16 mouse cellular contexts compared by ENCODE assay signal in the genomic region with DNA sequence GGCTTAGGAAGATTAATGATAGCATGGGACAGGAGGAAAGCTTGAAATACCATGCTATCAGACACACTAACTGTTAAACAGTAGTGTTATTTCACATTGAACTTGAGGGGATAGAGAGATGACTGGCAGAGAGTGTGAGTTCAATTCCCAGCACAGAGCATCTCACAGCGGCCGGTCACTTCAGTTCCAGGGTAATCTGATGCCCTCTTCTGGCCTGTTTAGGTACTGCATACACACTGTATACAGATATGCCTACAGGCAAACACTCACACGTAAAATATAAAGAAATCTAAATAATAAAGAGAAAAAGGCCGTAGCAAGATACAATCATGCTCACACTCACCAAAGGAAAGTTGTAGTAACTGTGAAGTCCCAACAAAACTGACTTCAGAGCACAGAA.
DNase-seq lines count a peak whose midpoint lies in the region; ATAC-seq and TF ChIP-seq lines count a peak whose summit lies in the region.
"Had no signal": no experiment of that assay in that cellular context is flagged by ENCODE, and none has a peak within 500 bp of the region (broad histone marks: within the 10 kb centered on the region; RNA-seq: fewer than 3 reads in every experiment).

No protein-coding gene starts in this region.

- H3K9me3 ChIP-seq in midbrain, postnatal 0 days (ENCODE audit: low read length) = no peaks in the 10 kb centered on the region
- peaks cover 4% of the 10 kb centered on the region; the same call in 1 of the 2 replicates for H3K9me3 ChIP-seq in midbrain, embryonic 13.5 days
- H3K9me3 ChIP-seq: forebrain, embryonic 13.5 days; heart, embryonic 15.5 days; hindbrain, embryonic 15.5 days; liver, embryonic 13.5 days had no signal

- ATAC-seq in midbrain, postnatal 0 days (ENCODE audit: low FRiP score) = no peak
- no peak for ATAC-seq in midbrain, embryonic 13.5 days
- ATAC-seq: forebrain, embryonic 13.5 days had no signal

- H3K9ac ChIP-seq in midbrain, postnatal 0 days (replicated peaks; ENCODE audit: low read length, poor library complexity, severe bottlenecking) = no peak overlapping the region
- H3K9ac ChIP-seq in midbrain, embryonic 13.5 days (replicated peaks) = no peak overlapping the region
- H3K9ac ChIP-seq: forebrain, embryonic 13.5 days; heart, embryonic 15.5 days; hindbrain, embryonic 15.5 days; liver, embryonic 13.5 days had no signal

- H3K4me2 ChIP-seq in midbrain, postnatal 0 days (ENCODE audit: low read depth, low read length, poor library complexity, severe bottlenecking) = no peak overlapping the region
- no peak overlapping the region for H3K4me2 ChIP-seq in midbrain, embryonic 13.5 days (replicated peaks)
- H3K4me2 ChIP-seq: forebrain, embryonic 13.5 days; heart, embryonic 15.5 days; hindbrain, embryonic 15.5 days; liver, embryonic 13.5 days had no signal

- H3K4me3 ChIP-seq in midbrain, postnatal 0 days (ENCODE audit: low read depth, low read length) = no peak overlapping the region
- no peak overlapping the region for H3K4me3 ChIP-seq in midbrain, embryonic 13.5 days (replicated peaks)
- H3K4me3 ChIP-seq: forebrain, embryonic 13.5 days; heart, embryonic 15.5 days; hindbrain, embryonic 15.5 days; liver, embryonic 13.5 days had no signal

- no peaks in the 10 kb centered on the region for H3K36me3 ChIP-seq in midbrain, postnatal 0 days (ENCODE audit: insufficient read depth, low read length)
- no peaks in the 10 kb centered on the region for H3K36me3 ChIP-seq in midbrain, embryonic 13.5 days
- H3K36me3 ChIP-seq: heart, embryonic 15.5 days; hindbrain, embryonic 15.5 days; liver, embryonic 13.5 days had no signal

- no peak overlapping the region for H3K27ac ChIP-seq in midbrain, postnatal 0 days (ENCODE audit: low read depth, low read length)
- H3K27ac ChIP-seq in midbrain, embryonic 13.5 days = no peak overlapping the region
- H3K27ac ChIP-seq: forebrain, embryonic 13.5 days; heart, embryonic 15.5 days; hindbrain, embryonic 15.5 days; liver, embryonic 13.5 days; macrophage had no signal

- no peaks in the 10 kb centered on the region for H3K27me3 ChIP-seq in midbrain, postnatal 0 days (ENCODE audit: insufficient read depth, low read length)
- H3K27me3 ChIP-seq in midbrain, embryonic 13.5 days = no peaks in the 10 kb centered on the region
- H3K27me3 ChIP-seq: forebrain, embryonic 13.5 days; heart, embryonic 15.5 days; hindbrain, embryonic 15.5 days; liver, embryonic 13.5 days had no signal

- TF ChIP-seq CTCF in midbrain, postnatal 0 days (IDR thresholded peaks at IDR 0.05) = peak; percentile 45

- H3K4me1 ChIP-seq in midbrain, postnatal 0 days (ENCODE audit: insufficient read depth, low read length) = no peaks in the 10 kb centered on the region
- no peaks in the 10 kb centered on the region for H3K4me1 ChIP-seq in midbrain, embryonic 13.5 days (replicated peaks)
- H3K4me1 ChIP-seq: heart, embryonic 15.5 days; hindbrain, embryonic 15.5 days; liver, embryonic 13.5 days had no signal

- WGBS in midbrain, postnatal 0 days = 83% methylated on average over 4 of the region's 4 CpGs
- 80% methylated on average over 4 of the region's 4 CpGs for WGBS in midbrain, embryonic 13.5 days

- peak; percentile 26 to 41 for DNase-seq in cerebellum, postnatal 10 days
- DNase-seq in cerebellum, adult 9-10 months = no peak
- peak; percentile 17 for DNase-seq in kidney, adult 9 months
- no peak for DNase-seq in kidney, adult 8-10 months
- DNase-seq in midbrain, postnatal 0 days (ENCODE audit: low spot score) = no peak
- peak; percentile 33 for DNase-seq in testis, postnatal 14 days (ENCODE audit: low spot score)
- DNase-seq in urinary bladder, adult 2 months (ENCODE audit: low spot score) = no peak
- DNase-seq: cerebellum, adult 9-11 months; gastrocnemius, postnatal 10 days; liver, embryonic 13.5 days; thymus, postnatal 25 days had no signal

Comparison
In these comparisons a context has a peak if more than half of its experiments do, and no peak if none do; other contexts are left out.
1. DNase-seq: peak in cerebellum, postnatal 10 days (2 of 2), kidney, adult 9 months (single experiment) and testis, postnatal 14 days (single experiment); none in cerebellum, adult 9-10 months (single experiment), kidney, adult 8-10 months (0 of 2), midbrain, postnatal 0 days (single experiment) and urinary bladder, adult 2 months (single experiment).